Mouse (Mus musculus) intestine, embryonic 15.5 days (tissue): ENCODE measurements around the gene Lrrc9. TPM values are rescaled to one million over a fixed set of nuclear protein-coding genes. Genes with fewer than 3 reads are reported as not detected.

Source experiments
- ATAC-seq: fragments of 200-750 bp; cut with Nextera tagmentation; 2 replicates; pipeline ENCODE4 v1.8.0; 2017; ENCODE audit warnings: moderate TSS enrichment, moderate library complexity
- H3K27ac ChIP-seq: fragments of 300-500 bp; sonication (generic); 2 replicates; pipeline ENCODE4 v1.5.1; 2015; ENCODE audit warnings: mild to moderate bottlenecking, inconsistent platforms
- H3K27me3 ChIP-seq: fragments of 300-500 bp; sonication (generic); replicated peaks from 2 replicates; pipeline ENCODE4 v1.6.1; 2015; ENCODE audit warnings: inconsistent platforms
- H3K36me3 ChIP-seq: fragments of 300-500 bp; sonication (generic); 2 replicates; pipeline ENCODE4 v1.6.1; 2015; ENCODE audit warnings: inconsistent platforms
- H3K4me1 ChIP-seq: fragments of 300-500 bp; sonication (generic); replicated peaks from 2 replicates; pipeline ENCODE4 v1.6.1; 2015; ENCODE audit warnings: inconsistent platforms
- H3K4me2 ChIP-seq: fragments of 300-500 bp; sonication (generic); replicated peaks from 2 replicates; pipeline ENCODE4 v1.6.1; 2015; ENCODE audit warnings: mild to moderate bottlenecking, inconsistent platforms
- H3K4me3 ChIP-seq: fragments of 300-500 bp; sonication (generic); replicated peaks from 2 replicates; pipeline ENCODE4 v1.5.1; 2015; ENCODE audit warnings: inconsistent platforms
- H3K9ac ChIP-seq: fragments of 300-500 bp; sonication (generic); 2 replicates; pipeline ENCODE4 v1.6.1; 2015; ENCODE audit warnings: inconsistent platforms
- H3K9me3 ChIP-seq: fragments of 300-500 bp; sonication (generic); 2 replicates; pipeline ENCODE4 v1.6.1; 2016; ENCODE audit warnings: inconsistent platforms
- WGBS: fragments of 180-500 bp; shearing (Covaris S2); methylation state at CpG from one replicate; pipeline ENCODE4 v1.1.7; 2015; 5-methylcytosine and 5-hydroxymethylcytosine counted together
- polyA plus RNA-seq: library from polyadenylated mRNA; unstranded; fragments of >200 nt; fragmentation: Nextera tagmentation; extraction: Ambion mirVana; gene quantifications from 2 replicates; pipeline ENCODE4 v1.2.1, GENCODE M21; 2015

Lrrc9 gene
- 0.21 and 0.33 TPM in 2 replicates for polyA plus RNA-seq

- Histone ChIP-seq H3K4me1 (0 out of 2 replicates have a peak, but pooled peaks cover 5% of the 10 kb centered on the region), H3K4me3 (peak within 1 kb of the TSS; percentile 42), H3K27ac (no peak within 1 kb of the TSS), H3K9ac (peak within 1 kb of the TSS; percentile 40; the same call in 1 of the 2 replicates), H3K9me3 (no peaks in the 10 kb centered on the region), H3K4me2 (peak within 1 kb of the TSS; percentile 89), H3K27me3 (no peaks in the 10 kb centered on the region), H3K36me3 (no peaks in the 10 kb centered on the region)
- peak; percentile 90 for ATAC-seq
- WGBS = 1% methylated on average over 31 of the region's 31 CpGs
Measured at GRCm38 (mm10) chr12:72441839-72442576, at the start of gene Lrrc9. Gene Lrrc9 (plus strand): TSS chr12:72441866.

DNA sequence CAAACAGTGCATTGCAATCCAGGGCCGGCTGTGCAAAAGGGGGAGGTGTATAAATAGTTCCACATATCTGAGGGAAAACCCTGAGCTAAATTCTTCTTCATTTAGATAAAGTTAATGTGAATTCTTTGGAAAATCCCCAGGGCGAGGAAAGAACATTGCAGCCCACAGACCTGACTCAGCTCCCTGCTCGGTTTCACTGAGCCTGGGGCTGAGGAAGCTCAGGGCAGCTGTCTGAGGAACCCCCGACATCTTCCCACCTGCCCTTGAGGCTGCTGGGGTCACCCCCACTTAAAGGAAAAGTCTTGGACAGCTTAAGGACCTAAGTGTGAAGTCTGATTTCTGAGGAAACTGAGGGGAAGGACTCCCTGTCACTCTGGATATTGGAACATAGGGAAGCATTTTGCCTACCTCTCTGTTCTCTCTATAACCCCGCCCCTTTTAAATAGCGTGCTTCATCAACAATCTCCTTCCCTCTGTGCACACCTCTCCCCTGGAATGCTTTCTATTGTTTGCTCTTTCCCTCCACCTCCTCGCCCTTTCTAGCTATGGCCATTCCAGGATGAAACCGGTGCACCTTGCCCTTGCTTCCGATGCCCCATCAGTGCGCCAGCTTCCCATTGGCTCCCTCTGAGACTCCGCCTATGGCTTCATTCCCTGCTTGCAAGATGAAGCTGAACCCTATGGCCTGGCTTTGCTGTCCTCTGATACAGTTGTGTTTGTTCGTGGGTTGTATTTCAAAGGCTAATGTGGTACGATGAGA lies 48.4 kb upstream of the Lrrc9 start:
- no peak overlapping the region for H3K9ac ChIP-seq
- WGBS = 52% methylated on average over 13 of the region's 13 CpGs

DNA sequence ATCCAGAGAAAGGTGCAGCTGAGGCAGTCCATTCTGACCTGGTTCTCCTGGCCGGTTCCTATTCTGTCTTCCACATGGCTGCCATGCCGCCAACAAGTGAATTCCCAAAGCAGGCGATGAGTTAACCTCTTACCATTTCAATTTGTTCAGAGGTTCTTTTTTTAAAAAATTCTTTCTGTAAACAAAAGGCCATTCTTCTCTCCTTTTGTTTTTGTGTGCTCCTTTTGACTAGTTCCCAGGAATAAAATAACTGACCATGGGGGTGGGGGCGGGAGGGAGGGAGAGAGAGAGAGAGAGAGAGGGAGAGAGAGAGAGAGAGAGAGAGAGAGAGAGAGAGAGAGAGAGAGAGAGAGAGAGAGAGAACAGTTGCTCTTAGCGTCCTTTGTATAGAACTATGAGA lies 36.6 kb upstream of the Lrrc9 start:
- no peak overlapping the region for H3K9ac ChIP-seq
- no peaks in the 10 kb centered on the region for H3K36me3 ChIP-seq
- no peak overlapping the region for H3K27ac ChIP-seq
- WGBS = 74% methylated on average over 5 of the region's 5 CpGs
- no peak for ATAC-seq
- H3K9me3 ChIP-seq = no peaks in the 10 kb centered on the region
- no peak overlapping the region for H3K4me3 ChIP-seq
- H3K27me3 ChIP-seq = peaks cover 25% of the 10 kb centered on the region
- H3K4me2 ChIP-seq = no peak overlapping the region
- H3K4me1 ChIP-seq = peaks cover 12% of the 10 kb centered on the region

More for the DNA sequence above, 48.4 kb upstream of the Lrrc9 start:
- 0 out of 2 replicates have a peak, but pooled peaks cover 2% of the 10 kb centered on the region for H3K4me1 ChIP-seq
- H3K36me3 ChIP-seq = no peaks in the 10 kb centered on the region
- no peaks in the 10 kb centered on the region for H3K9me3 ChIP-seq
- H3K27me3 ChIP-seq = no peaks in the 10 kb centered on the region
- no peak overlapping the region for H3K4me2 ChIP-seq
- H3K27ac ChIP-seq = no peak overlapping the region
- H3K4me3 ChIP-seq = no peak overlapping the region
- ATAC-seq = no peak

GRCm38 (mm10) chr12:72407146-72407545 lies 34.5 kb upstream of the Lrrc9 start:
- Histone ChIP-seq H3K36me3 (no peaks in the 10 kb centered on the region), H3K27me3 (peaks cover 25% of the 10 kb centered on the region), H3K9me3 (no peaks in the 10 kb centered on the region), H3K4me3 (no peak overlapping the region), H3K4me1 (peaks cover 12% of the 10 kb centered on the region), H3K9ac (no peak overlapping the region), H3K4me2 (peak overlapping the region; percentile 24; the same call in 1 of the 2 replicates), H3K27ac (no peak overlapping the region)
- 15% methylated on average over 11 of the region's 11 CpGs for WGBS
- no peak for ATAC-seq

- H3K9me3 ChIP-seq = no peaks in the 10 kb centered on the region
- no peak overlapping the region for H3K27ac ChIP-seq
- H3K27me3 ChIP-seq = peaks cover 25% of the 10 kb centered on the region
- H3K4me2 ChIP-seq = peak overlapping the region; percentile 95
- no peak overlapping the region for H3K9ac ChIP-seq
- ATAC-seq = no peak
- H3K4me1 ChIP-seq = peaks cover 12% of the 10 kb centered on the region
- WGBS = 3% methylated on average over 17 of the region's 17 CpGs
- no peaks in the 10 kb centered on the region for H3K36me3 ChIP-seq
- peak overlapping the region; percentile 54 for H3K4me3 ChIP-seq
Measured at GRCm38 (mm10) chr12:72407721-72408110, 34.0 kb upstream of the Lrrc9 start.

DNA sequence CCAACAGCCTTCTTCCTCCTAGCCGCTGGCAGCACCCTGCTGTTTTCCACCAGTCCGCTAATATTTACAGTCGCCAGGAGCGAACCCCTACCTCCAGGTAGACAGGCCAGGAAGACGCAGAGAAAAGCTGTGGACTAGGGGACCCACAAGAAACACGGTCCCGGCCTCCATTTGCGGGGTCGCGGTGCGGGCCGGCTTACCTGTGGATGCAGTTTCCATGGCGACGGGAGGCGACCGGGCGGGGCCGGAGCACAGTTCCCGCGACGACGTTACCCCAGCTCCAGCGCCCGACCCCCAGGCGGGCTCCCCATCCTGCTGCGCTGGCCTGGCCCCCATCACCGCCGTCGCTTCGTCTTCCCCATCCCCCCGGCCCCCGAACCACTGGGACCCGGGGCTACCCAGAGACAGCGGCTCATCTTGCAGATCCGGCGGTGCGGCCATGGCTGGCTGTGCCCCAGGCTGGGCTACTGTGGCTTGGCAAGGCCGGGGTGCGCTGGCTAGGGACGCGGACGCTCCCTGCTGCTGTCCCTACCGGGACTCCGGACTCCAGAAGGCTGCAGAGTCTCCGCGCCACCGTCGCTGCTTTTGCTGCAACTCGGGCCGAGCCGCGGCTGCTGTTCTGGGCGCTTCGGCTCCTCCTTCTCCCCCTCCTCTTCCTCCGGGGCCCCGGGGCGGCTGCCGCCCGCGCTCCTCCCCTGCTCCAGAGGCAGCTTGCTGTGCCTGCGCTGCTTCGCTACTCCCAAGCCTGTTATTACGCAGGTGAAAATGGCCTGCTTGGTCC lies 33.4 kb upstream of the Lrrc9 start:
- under 1% methylated on average over 63 of the region's 63 CpGs for WGBS
- peak overlapping the region; percentile 45 for H3K9ac ChIP-seq
- peak; percentile 71 for ATAC-seq

GRCm38 (mm10) chr12:72408954-72409353 lies 32.7 kb upstream of the Lrrc9 start, which contains the start of gene Rtn1:
Gene Rtn1 (minus strand): TSS chr12:72409054.
- WGBS = 35% methylated on average over 6 of the region's 6 CpGs
- H3K4me2 ChIP-seq = peak within 1 kb of the TSS; percentile 95
- no peak within 1 kb of the TSS for H3K27ac ChIP-seq
- peaks cover 25% of the 10 kb centered on the region for H3K27me3 ChIP-seq
- H3K9ac ChIP-seq = peak within 1 kb of the TSS; percentile 45
- H3K36me3 ChIP-seq = no peaks in the 10 kb centered on the region
- no peaks in the 10 kb centered on the region for H3K9me3 ChIP-seq
- ATAC-seq = no peak
- H3K4me1 ChIP-seq = peaks cover 12% of the 10 kb centered on the region
- peak within 1 kb of the TSS; percentile 54 for H3K4me3 ChIP-seq

More for the DNA sequence above, 33.4 kb upstream of the Lrrc9 start:
- Histone ChIP-seq H3K36me3 (no peaks in the 10 kb centered on the region), H3K4me1 (peaks cover 12% of the 10 kb centered on the region), H3K9me3 (no peaks in the 10 kb centered on the region), H3K27me3 (peaks cover 25% of the 10 kb centered on the region), H3K4me3 (peak overlapping the region; percentile 54), H3K27ac (no peak overlapping the region), H3K4me2 (peak overlapping the region; percentile 95)

DNA sequence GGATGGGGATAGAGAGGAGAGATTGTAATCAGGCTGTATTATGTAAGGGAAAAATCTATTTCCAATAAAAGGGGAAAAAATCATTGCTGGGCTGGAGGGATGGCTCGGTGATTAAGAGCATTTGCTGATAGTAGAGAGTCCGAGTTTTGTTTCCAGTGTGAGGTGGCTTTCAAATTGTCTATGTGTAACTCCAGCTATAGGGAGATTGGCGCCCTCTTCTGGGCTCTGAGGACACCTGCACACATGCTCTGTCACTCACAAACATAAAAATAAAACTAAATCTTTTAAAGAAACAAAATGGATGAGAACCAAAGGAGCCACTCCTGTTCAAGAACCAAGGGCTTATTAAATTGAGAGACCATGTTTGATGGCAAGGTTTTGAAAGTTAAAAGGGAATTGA lies 23.9 kb upstream of the Lrrc9 start:
- Histone ChIP-seq H3K27me3 (no peaks in the 10 kb centered on the region), H3K4me2 (no peak overlapping the region), H3K9me3 (no peaks in the 10 kb centered on the region), H3K36me3 (no peaks in the 10 kb centered on the region), H3K9ac (no peak overlapping the region), H3K4me1 (no peaks in the 10 kb centered on the region), H3K4me3 (no peak overlapping the region), H3K27ac (no peak overlapping the region)
- 40% methylated on average over 3 of the region's 3 CpGs for WGBS
- no peak for ATAC-seq

DNA sequence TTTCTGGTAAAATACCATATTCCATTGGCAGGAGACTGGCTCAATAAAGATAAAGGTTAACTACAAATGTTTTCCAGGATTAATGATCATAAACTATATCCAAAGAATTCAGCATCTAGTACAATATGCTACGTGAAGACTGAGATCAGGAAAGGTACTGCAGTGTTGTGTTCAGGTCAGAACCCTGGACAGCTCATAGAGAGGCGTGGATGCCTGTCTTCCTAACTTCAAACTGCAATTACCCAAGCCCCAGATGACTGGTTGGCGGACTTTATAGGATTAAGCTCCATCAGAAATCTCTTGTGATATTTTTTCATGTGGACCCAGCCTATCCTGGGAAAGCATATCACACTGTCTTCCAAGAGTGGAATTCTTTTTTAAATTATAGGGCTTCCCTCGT lies 19.0 kb upstream of the Lrrc9 start:
- Histone ChIP-seq H3K4me3 (no peak overlapping the region), H3K4me1 (no peaks in the 10 kb centered on the region), H3K36me3 (no peaks in the 10 kb centered on the region), H3K27me3 (no peaks in the 10 kb centered on the region), H3K4me2 (no peak overlapping the region), H3K9ac (no peak overlapping the region), H3K9me3 (no peaks in the 10 kb centered on the region), H3K27ac (no peak overlapping the region)
- no peak for ATAC-seq
- 40% methylated on average over 4 of the region's 4 CpGs for WGBS

DNA sequence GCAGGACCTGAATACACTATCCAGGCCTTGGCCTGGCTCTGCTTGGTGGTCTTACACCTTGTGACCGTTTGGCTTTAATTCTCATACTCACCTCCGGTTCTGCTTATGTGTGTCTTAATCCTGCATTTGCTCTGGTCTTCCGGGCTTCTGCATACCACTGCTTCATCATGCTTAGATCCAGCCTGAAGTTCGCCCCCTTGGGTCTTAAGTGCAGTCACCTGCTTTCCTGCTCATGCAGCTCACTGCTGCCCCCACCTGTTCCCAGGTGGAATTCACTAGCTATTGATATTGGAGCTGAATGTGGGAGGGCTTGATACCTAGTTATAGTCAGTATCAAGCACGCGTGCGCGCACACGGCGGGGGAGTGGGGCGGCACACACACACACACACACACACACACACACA lies 13.9 kb upstream of the Lrrc9 start:
- Histone ChIP-seq H3K36me3 (no peaks in the 10 kb centered on the region), H3K27me3 (no peaks in the 10 kb centered on the region), H3K4me3 (no peak overlapping the region), H3K27ac (no peak overlapping the region), H3K4me2 (no peak overlapping the region), H3K9me3 (no peaks in the 10 kb centered on the region), H3K9ac (no peak overlapping the region), H3K4me1 (no peaks in the 10 kb centered on the region)
- ATAC-seq = no peak
- 25% methylated on average over 11 of the region's 11 CpGs for WGBS

DNA sequence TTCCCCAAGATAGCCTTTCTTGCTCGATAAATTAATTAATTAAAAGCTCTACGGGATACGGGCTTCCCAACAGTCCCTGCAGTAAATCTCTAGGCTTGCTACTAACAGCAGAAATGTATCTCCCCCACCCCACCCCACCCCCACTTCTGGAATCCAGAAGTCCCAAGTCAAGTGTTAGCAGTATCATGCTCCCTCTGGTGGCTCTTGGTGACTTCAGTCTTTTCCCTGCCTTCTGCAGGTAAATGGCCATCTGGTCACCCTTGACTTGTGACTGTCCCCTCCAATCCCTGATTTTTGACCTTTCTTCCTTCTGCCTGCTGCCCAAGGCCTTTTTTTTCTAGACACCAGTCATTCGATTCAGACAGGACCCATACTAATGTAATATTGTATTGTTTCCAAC lies 9.5 kb upstream of the Lrrc9 start:
- no peak for ATAC-seq
- 79% methylated on average over 4 of the region's 4 CpGs for WGBS
- H3K4me2 ChIP-seq = no peak overlapping the region

More for the DNA sequence above, 9.5 kb upstream of the Lrrc9 start:
- Histone ChIP-seq H3K4me1 (no peaks in the 10 kb centered on the region), H3K9me3 (no peaks in the 10 kb centered on the region), H3K27ac (no peak overlapping the region), H3K4me3 (no peak overlapping the region), H3K27me3 (no peaks in the 10 kb centered on the region), H3K36me3 (no peaks in the 10 kb centered on the region), H3K9ac (no peak overlapping the region)
